Mouse (Mus musculus): ENCODE results near the gene Nub1.

DNA sequence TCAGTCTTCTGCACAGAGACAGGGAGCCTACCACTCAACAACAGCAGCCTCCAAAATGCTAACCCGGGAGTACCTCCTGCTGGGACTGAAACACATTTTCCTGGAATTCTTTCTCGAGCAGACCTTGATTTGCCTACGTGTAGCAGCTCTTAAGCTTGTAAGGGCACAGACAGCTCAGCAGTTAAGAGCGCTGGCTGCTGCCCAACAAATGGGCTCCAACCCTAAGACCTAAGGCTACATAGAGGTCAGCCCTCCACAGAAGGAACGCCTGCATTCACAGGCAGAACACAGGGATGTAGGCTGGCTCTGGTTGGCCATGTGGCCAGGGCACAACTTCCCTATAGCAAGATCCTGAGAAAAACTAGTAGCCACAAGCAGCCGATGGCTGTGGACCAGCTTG lies 40.6 kb downstream of the Nub1 start:
- TF ChIP-seq CTCF (IDR thresholded peaks at IDR 0.05; ENCODE audit: low read depth, low read length), result no peak
- TF ChIP-seq POLR2A (IDR thresholded peaks at IDR 0.05; ENCODE audit: extremely low read depth, insufficient read depth, low read length), result no peak
